Mouse (Mus musculus): Measurements from ENCODE around the gene AC170998.1. TPM values are rescaled to one million over a fixed set of nuclear protein-coding genes. Genes with fewer than 3 reads are reported as not detected.
"Not testable (repeated sequence)": the region's sequence is repeated elsewhere in the genome, so short reads cannot be mapped to it uniquely, and the experiment has no call there.

AC170998.1 gene
- polyA plus RNA-seq, 1 experiment from 2014 or later = 2.5 TPM

DNA sequence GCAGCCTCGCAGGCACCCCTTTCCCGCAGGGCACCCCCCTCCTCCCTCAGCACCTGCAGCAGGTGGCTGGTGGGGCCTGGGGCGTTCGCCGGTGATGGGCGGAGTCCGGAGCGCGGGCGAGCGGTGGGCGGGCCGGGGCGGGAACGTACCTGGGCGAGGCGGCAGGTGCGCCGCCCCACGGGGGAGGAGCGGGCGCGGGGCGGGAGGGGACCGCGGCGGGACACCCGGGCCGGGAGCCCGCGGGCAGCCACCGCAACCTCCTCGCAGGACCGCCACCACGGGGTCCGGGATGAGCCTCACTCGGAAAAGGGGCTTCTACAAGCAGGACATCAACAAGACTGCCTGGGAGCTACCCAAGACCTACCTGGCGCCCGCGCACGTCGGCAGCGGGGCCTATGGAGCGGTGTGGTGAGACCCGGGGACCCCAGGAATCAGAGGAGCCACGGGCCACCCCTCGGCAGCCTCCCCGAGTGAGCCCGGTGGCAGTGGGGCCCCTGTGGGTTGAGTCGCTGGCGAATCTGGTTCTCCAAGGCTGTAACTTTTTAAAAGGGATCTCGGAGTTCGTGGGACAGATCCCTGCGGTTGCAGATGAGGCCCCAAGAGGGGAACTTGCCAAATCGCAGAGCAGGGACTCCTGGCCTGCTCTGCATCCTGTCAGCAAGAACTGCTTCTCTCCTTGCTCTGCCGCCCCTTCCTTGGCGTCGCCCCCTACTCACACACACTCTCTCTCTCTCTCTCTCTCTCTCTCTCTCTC lies 43.4 kb downstream of the AC170998.1 start, which contains the start of gene Mapk13:
TSS of gene Mapk13 (plus strand) at position 177 of the 754 bp plus-strand sequence.
- Histone ChIP-seq H3K27ac (no peak within 1 kb of the TSS), H3K4me3 (peak within 1 kb of the TSS; percentile 50), H3K27me3 (replicated peaks) (peaks cover 72% of the 10 kb centered on the region), H3K4me2 (peak within 1 kb of the TSS; percentile 69), H3K36me3 (no peaks in the 10 kb centered on the region), H3K9me3 (replicated peaks) (peaks cover 3% of the 10 kb centered on the region; the same call in 1 of the 2 replicates), H3K4me1 (peaks cover 16% of the 10 kb centered on the region), H3K9ac (peak within 1 kb of the TSS; percentile 45)
- ATAC-seq = no peak
- WGBS (ENCODE audit: insufficient replicate concordance) = 1% methylated on average over 56 of the region's 58 CpGs

DNA sequence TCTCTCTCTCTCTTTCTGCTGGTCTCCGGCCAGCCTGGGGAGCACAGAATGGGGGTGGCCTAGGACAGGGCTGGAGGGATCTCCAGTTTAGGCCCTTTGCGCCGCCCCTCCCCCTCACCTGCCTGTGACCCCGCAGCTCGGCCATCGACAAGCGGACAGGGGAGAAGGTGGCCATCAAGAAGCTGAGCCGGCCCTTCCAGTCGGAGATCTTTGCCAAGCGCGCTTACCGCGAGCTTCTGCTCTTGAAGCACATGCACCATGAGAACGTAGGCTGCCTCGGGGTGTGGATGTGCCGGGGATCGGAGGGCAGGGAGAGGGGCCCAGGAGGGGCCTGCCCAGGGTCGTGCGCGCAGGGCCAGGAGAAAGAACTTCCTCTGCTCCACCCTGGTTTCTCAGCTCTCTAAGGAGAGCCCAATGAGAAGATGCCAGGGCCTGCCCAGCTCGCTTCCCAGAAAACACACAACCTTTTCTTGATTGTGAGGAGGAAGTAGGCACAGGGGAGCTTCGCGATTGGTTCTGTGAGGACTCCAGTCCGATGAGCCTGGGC lies 44.1 kb downstream of the AC170998.1 start:
- no peak for ATAC-seq
- Histone ChIP-seq H3K9ac (0 out of 2 replicates have a peak overlapping the region, but pooled peaks have one; percentile 4), H3K27me3 (replicated peaks) (peaks cover 72% of the 10 kb centered on the region), H3K36me3 (no peaks in the 10 kb centered on the region), H3K4me1 (peaks cover 16% of the 10 kb centered on the region), H3K4me2 (peak overlapping the region; percentile 69), H3K27ac (no peak overlapping the region), H3K9me3 (replicated peaks) (peaks cover 4% of the 10 kb centered on the region; the same call in 1 of the 2 replicates), H3K4me3 (peak overlapping the region; percentile 50)
- 1% methylated on average over 24 of the region's 24 CpGs for WGBS (ENCODE audit: insufficient replicate concordance)

DNA sequence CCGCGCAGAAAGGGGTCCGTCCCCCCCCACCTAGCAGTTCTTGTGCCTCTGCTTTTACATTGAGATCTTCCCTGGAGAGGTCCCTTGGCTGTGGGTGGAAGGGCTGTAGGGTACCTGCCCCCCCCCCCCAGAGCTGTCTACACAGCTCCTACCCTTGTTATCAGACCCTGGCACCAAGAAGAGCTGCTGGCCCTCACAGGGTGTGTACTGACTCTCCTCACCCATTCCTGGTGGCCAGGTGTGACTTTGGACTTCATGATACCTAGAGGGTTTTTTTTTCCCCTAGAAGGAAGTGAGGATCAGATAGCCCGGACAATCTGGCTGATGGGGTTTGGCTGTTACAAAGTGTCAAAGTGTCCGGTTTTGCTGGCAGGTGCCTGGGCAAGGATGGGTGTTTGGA lies 45.4 kb downstream of the AC170998.1 start:
- no peak for ATAC-seq
- 64% methylated on average over 5 of the region's 5 CpGs for whole genome bisulfite sequencing (ENCODE audit: insufficient replicate concordance)
- Histone ChIP-seq H3K36me3 (no peaks in the 10 kb centered on the region), H3K9me3 (replicated peaks) (peaks cover 4% of the 10 kb centered on the region; the same call in 1 of the 2 replicates), H3K9ac (no peak overlapping the region), H3K4me1 (peaks cover 16% of the 10 kb centered on the region), H3K27ac (no peak overlapping the region), H3K4me3 (no peak overlapping the region), H3K4me2 (no peak overlapping the region), H3K27me3 (replicated peaks) (peaks cover 67% of the 10 kb centered on the region)

DNA sequence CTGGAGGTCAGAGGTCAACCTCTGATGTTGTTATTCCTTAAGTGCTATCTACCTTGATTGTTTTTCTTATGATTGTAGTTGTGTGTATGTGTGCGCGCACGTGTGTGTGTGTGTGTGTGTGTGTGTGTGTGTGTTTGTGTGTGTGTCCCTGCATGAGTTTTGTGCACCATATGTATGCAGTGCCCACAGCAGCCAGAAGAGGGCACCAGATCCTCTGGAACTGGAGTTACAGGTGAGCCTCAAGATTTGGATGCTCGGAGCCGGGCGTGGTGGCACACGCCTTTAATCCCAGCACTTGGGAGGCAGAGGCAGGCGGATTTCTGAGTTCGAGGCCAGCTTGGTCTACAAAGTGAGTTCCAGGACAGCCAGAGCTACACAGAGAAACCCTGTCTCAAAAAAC lies 48.4 kb downstream of the AC170998.1 start:
- 91% methylated on average over 9 of the region's 9 CpGs for WGBS (ENCODE audit: insufficient replicate concordance)
- H3K36me3 ChIP-seq; H3K4me3 ChIP-seq; H3K27ac ChIP-seq; ATAC-seq; H3K4me2 ChIP-seq; H3K9me3 ChIP-seq (replicated peaks); H3K9ac ChIP-seq: not testable (repeated sequence)
- Histone ChIP-seq H3K4me1 (peaks cover 16% of the 10 kb centered on the region), H3K27me3 (replicated peaks) (peaks cover 46% of the 10 kb centered on the region)

DNA sequence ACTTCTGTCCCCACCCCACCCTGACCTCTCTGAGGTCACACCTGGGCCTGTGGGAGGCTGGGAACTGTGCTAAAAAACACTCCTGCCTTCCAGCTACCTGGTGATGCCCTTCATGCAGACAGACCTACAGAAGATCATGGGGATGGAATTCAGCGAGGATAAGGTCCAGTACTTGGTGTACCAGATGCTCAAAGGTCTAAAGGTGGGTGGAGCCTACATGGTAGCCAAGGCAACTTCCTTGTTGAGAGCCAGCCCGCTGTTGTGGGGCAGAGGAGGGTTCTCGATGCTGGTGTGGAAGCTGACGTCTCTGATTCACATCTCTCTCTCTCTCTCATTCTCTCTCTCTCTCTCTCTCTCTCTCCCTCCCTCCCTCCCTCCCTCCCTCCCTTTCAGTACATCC lies 49.3 kb downstream of the AC170998.1 start:
- H3K9ac ChIP-seq = no peak overlapping the region

More for the DNA sequence above, 49.3 kb downstream of the AC170998.1 start:
- Histone ChIP-seq H3K9me3 (replicated peaks) (peaks cover 4% of the 10 kb centered on the region; the same call in 1 of the 2 replicates), H3K4me3 (no peak overlapping the region), H3K4me2 (no peak overlapping the region), H3K36me3 (no peaks in the 10 kb centered on the region), H3K27ac (no peak overlapping the region), H3K4me1 (peaks cover 8% of the 10 kb centered on the region), H3K27me3 (replicated peaks) (peaks cover 38% of the 10 kb centered on the region)
- no peak for ATAC-seq
- WGBS (ENCODE audit: insufficient replicate concordance) = 59% methylated on average over 4 of the region's 4 CpGs

Other genes with a start within 250 kb of the AC170998.1 start
- 16.6 and 17.0 TPM in 2 replicates for gene Fkbp5, start 208.6 kb upstream of the AC170998.1 start, polyA plus RNA-seq (2016; fragmentation: Nextera tagmentation; extraction: Ambion mirVana)
- gene Armc12, start 195.3 kb upstream of the AC170998.1 start, polyA plus RNA-seq (2016; fragmentation: Nextera tagmentation; extraction: Ambion mirVana) = not detected in 2 replicates
- not detected in 2 replicates for gene Clpsl2, start 176.7 kb upstream of the AC170998.1 start, polyA plus RNA-seq (2016; fragmentation: Nextera tagmentation; extraction: Ambion mirVana)
- gene Clps, start 165.3 kb upstream of the AC170998.1 start, polyA plus RNA-seq (2016; fragmentation: Nextera tagmentation; extraction: Ambion mirVana) = 2.3 and 3.6 TPM in 2 replicates
- gene Lhfpl5, start 150.4 kb upstream of the AC170998.1 start, polyA plus RNA-seq (2016; fragmentation: Nextera tagmentation; extraction: Ambion mirVana) = 0.16 and 0.32 TPM in 2 replicates
- gene Srpk1, start 103.4 kb upstream of the AC170998.1 start, polyA plus RNA-seq (2016; fragmentation: Nextera tagmentation; extraction: Ambion mirVana) = 61.1 and 61.5 TPM in 2 replicates
- 0.41 and 0.48 TPM in 2 replicates for gene Slc26a8, start 35.9 kb upstream of the AC170998.1 start, polyA plus RNA-seq (2016; fragmentation: Nextera tagmentation; extraction: Ambion mirVana)
- gene Mapk14, start 34.8 kb upstream of the AC170998.1 start, polyA plus RNA-seq (2016; fragmentation: Nextera tagmentation; extraction: Ambion mirVana) = 53.4 and 55.7 TPM in 2 replicates
- gene Mapk13, start 43.2 kb downstream of the AC170998.1 start, polyA plus RNA-seq (2016; fragmentation: Nextera tagmentation; extraction: Ambion mirVana) = 2.3 and 2.5 TPM in 2 replicates
- 67.4 and 68.8 TPM in 2 replicates for gene Brpf3, start 75.0 kb downstream of the AC170998.1 start, polyA plus RNA-seq (2016; fragmentation: Nextera tagmentation; extraction: Ambion mirVana)
- gene Pnpla1, start 132.3 kb downstream of the AC170998.1 start, polyA plus RNA-seq (2016; fragmentation: Nextera tagmentation; extraction: Ambion mirVana) = not detected in 2 replicates
- gene 4930539E08Rik, start 189.2 kb downstream of the AC170998.1 start, polyA plus RNA-seq (2016; fragmentation: Nextera tagmentation; extraction: Ambion mirVana) = 0.17 and 0.25 TPM in 2 replicates
- 0.51 and 0.73 TPM in 2 replicates for gene Pxt1, start 217.8 kb downstream of the AC170998.1 start, polyA plus RNA-seq (2016; fragmentation: Nextera tagmentation; extraction: Ambion mirVana)
- gene Kctd20, start 225.9 kb downstream of the AC170998.1 start, polyA plus RNA-seq (2016; fragmentation: Nextera tagmentation; extraction: Ambion mirVana) = 87.0 and 92.4 TPM in 2 replicates